Mouse (Mus musculus): Measurements from ENCODE around the gene Gosr1. TPM values are rescaled to one million over a fixed set of nuclear protein-coding genes. Genes with fewer than 3 reads are reported as not detected.

Gosr1 gene
- polyA plus RNA-seq, 1 experiment from 2014 or later: 26.4 TPM

- Histone ChIP-seq H3K27ac (ENCODE audit: low read length) (no peak overlapping the region), H3K27me3 (ENCODE audit: control insufficient read depth, insufficient read depth, low read depth, low read length) (no peaks in the 10 kb centered on the region), H3K9me3 (replicated peaks; ENCODE audit: control insufficient read depth, low read length, poor library complexity, severe bottlenecking) (no peaks in the 10 kb centered on the region), H3K36me3 (ENCODE audit: control insufficient read depth, insufficient read depth, low read length) (peaks cover 12% of the 10 kb centered on the region; the same call in 1 of the 2 replicates), H3K4me2 (ENCODE audit: low read length) (no peak overlapping the region), H3K4me3 (ENCODE audit: low read depth, low read length) (no peak overlapping the region), H3K4me1 (ENCODE audit: control insufficient read depth, insufficient read depth, low read length) (no peaks in the 10 kb centered on the region), H3K9ac (ENCODE audit: low read depth, low read length) (no peak overlapping the region)
- no peak for ATAC-seq
- WGBS: 93% methylated on average over 6 of the region's 6 CpGs
Observed at GRCm38 (mm10) chr11:76797236-76797635, 33.9 kb upstream of the Gosr1 start.

- Histone ChIP-seq H3K4me3 (ENCODE audit: low read depth, low read length) (no peak overlapping the region), H3K4me2 (ENCODE audit: low read length) (no peak overlapping the region), H3K36me3 (ENCODE audit: control insufficient read depth, insufficient read depth, low read length) (peaks cover 17% of the 10 kb centered on the region; the same call in 1 of the 2 replicates), H3K9me3 (replicated peaks; ENCODE audit: control insufficient read depth, low read length, poor library complexity, severe bottlenecking) (no peaks in the 10 kb centered on the region), H3K27ac (ENCODE audit: low read length) (no peak overlapping the region), H3K4me1 (ENCODE audit: control insufficient read depth, insufficient read depth, low read length) (no peaks in the 10 kb centered on the region), H3K9ac (ENCODE audit: low read depth, low read length) (no peak overlapping the region), H3K27me3 (ENCODE audit: control insufficient read depth, insufficient read depth, low read depth, low read length) (no peaks in the 10 kb centered on the region)
- 86% methylated on average over 5 of the region's 5 CpGs for WGBS
- no peak for ATAC-seq
Observed at GRCm38 (mm10) chr11:76795326-76795725, 31.9 kb upstream of the Gosr1 start.

GRCm38 (mm10) chr11:76791331-76791730, 28.0 kb upstream of the Gosr1 start:
- no peak overlapping the region for H3K4me2 ChIP-seq (ENCODE audit: low read length)
- peaks cover 14% of the 10 kb centered on the region for H3K36me3 ChIP-seq (ENCODE audit: control insufficient read depth, insufficient read depth, low read length)
- H3K9ac ChIP-seq (ENCODE audit: low read depth, low read length): no peak overlapping the region
- no peaks in the 10 kb centered on the region for H3K4me1 ChIP-seq (ENCODE audit: control insufficient read depth, insufficient read depth, low read length)
- H3K9me3 ChIP-seq (replicated peaks; ENCODE audit: control insufficient read depth, low read length, poor library complexity, severe bottlenecking): no peaks in the 10 kb centered on the region
- ATAC-seq: no peak
- no peak overlapping the region for H3K4me3 ChIP-seq (ENCODE audit: low read depth, low read length)
- no peak overlapping the region for H3K27ac ChIP-seq (ENCODE audit: low read length)
- whole genome bisulfite sequencing: 95% methylated on average over 7 of the region's 7 CpGs
- no peaks in the 10 kb centered on the region for H3K27me3 ChIP-seq (ENCODE audit: control insufficient read depth, insufficient read depth, low read depth, low read length)

GRCm38 (mm10) chr11:76789252-76789651, 25.9 kb upstream of the Gosr1 start:
- Histone ChIP-seq H3K4me2 (ENCODE audit: low read length) (no peak overlapping the region), H3K36me3 (ENCODE audit: control insufficient read depth, insufficient read depth, low read length) (peaks cover 14% of the 10 kb centered on the region), H3K9ac (ENCODE audit: low read depth, low read length) (no peak overlapping the region), H3K4me3 (ENCODE audit: low read depth, low read length) (no peak overlapping the region), H3K9me3 (replicated peaks; ENCODE audit: control insufficient read depth, low read length, poor library complexity, severe bottlenecking) (no peaks in the 10 kb centered on the region), H3K27me3 (ENCODE audit: control insufficient read depth, insufficient read depth, low read depth, low read length) (no peaks in the 10 kb centered on the region), H3K4me1 (ENCODE audit: control insufficient read depth, insufficient read depth, low read length) (no peaks in the 10 kb centered on the region), H3K27ac (ENCODE audit: low read length) (no peak overlapping the region)
- no peak for ATAC-seq
- 93% methylated on average over 1 of the region's 1 CpGs for whole genome bisulfite sequencing

DNA sequence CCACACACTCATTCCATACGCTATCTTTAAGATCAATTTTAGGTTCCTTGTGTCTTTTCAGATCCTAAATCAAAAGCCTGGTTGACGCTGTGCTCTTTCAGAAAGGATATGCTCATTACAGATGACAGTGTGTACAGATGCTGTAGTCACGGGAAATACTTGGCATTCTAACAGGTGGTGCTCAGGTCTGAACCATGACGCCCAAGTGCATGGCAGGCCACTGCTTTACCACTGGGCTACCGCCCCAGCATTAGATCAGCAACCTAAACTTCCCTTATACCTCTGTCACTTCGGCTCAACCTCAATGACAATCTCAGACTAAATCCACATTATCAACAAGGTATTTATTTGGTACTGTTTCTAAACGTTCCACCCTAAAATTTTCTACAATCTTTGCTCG, 12.2 kb upstream of the Gosr1 start:
- Histone ChIP-seq H3K27ac (ENCODE audit: low read length) (no peak overlapping the region), H3K4me1 (ENCODE audit: control insufficient read depth, insufficient read depth, low read length) (no peaks in the 10 kb centered on the region), H3K9me3 (replicated peaks; ENCODE audit: control insufficient read depth, low read length, poor library complexity, severe bottlenecking) (no peaks in the 10 kb centered on the region), H3K27me3 (ENCODE audit: control insufficient read depth, insufficient read depth, low read depth, low read length) (no peaks in the 10 kb centered on the region), H3K4me2 (ENCODE audit: low read length) (no peak overlapping the region), H3K9ac (ENCODE audit: low read depth, low read length) (no peak overlapping the region), H3K36me3 (ENCODE audit: control insufficient read depth, insufficient read depth, low read length) (peaks cover 9% of the 10 kb centered on the region; the same call in 1 of the 2 replicates), H3K4me3 (ENCODE audit: low read depth, low read length) (no peak overlapping the region)
- 81% methylated on average over 8 of the region's 8 CpGs for WGBS
- ATAC-seq: no peak

GRCm38 (mm10) chr11:76773811-76774210, 10.4 kb upstream of the Gosr1 start:
- Histone ChIP-seq H3K27ac (ENCODE audit: low read length) (no peak overlapping the region), H3K9me3 (replicated peaks; ENCODE audit: control insufficient read depth, low read length, poor library complexity, severe bottlenecking) (no peaks in the 10 kb centered on the region), H3K4me1 (ENCODE audit: control insufficient read depth, insufficient read depth, low read length) (no peaks in the 10 kb centered on the region), H3K27me3 (ENCODE audit: control insufficient read depth, insufficient read depth, low read depth, low read length) (no peaks in the 10 kb centered on the region), H3K4me2 (ENCODE audit: low read length) (no peak overlapping the region), H3K4me3 (ENCODE audit: low read depth, low read length) (no peak overlapping the region), H3K9ac (ENCODE audit: low read depth, low read length) (no peak overlapping the region), H3K36me3 (ENCODE audit: control insufficient read depth, insufficient read depth, low read length) (no peaks in the 10 kb centered on the region)
- no peak for ATAC-seq
- 82% methylated on average over 3 of the region's 3 CpGs for WGBS

GRCm38 (mm10) chr11:76770566-76770965, 7.2 kb upstream of the Gosr1 start:
- no peak for ATAC-seq
- whole genome bisulfite sequencing: 88% methylated on average over 5 of the region's 5 CpGs

DNA sequence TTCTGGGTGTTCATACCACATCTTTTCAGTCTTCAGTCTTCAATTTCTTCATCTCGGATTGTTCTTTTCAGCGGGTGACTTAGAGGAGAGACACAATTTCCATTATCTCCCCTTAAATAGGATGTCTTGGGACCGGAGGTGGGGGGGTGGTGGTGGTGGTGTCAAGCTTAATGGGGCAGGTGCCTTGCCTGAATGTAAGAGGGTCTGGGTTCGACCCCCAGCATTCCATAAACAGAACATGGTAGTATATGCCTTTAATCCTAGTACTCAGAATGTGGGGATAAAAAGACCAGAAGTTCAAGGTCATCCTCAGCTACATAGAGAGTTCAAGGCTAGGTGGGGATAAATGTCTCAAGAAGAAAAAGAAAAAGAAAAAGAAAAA, 353 bp upstream of the Gosr1 start:
- WGBS: 19% methylated on average over 4 of the region's 4 CpGs
- Histone ChIP-seq H3K4me1 (ENCODE audit: control insufficient read depth, insufficient read depth, low read length) (peaks cover 7% of the 10 kb centered on the region; the same call in 1 of the 2 replicates), H3K9me3 (replicated peaks; ENCODE audit: control insufficient read depth, low read length, poor library complexity, severe bottlenecking) (no peaks in the 10 kb centered on the region), H3K27me3 (ENCODE audit: control insufficient read depth, insufficient read depth, low read depth, low read length) (no peaks in the 10 kb centered on the region), H3K36me3 (ENCODE audit: control insufficient read depth, insufficient read depth, low read length) (peaks cover 8% of the 10 kb centered on the region), H3K9ac (ENCODE audit: low read depth, low read length) (peak overlapping the region; percentile 54), H3K4me2 (ENCODE audit: low read length) (peak overlapping the region; percentile 20; the same call in 1 of the 2 replicates), H3K4me3 (ENCODE audit: low read depth, low read length) (peak overlapping the region; percentile 67; the same call in 1 of the 2 replicates), H3K27ac (ENCODE audit: low read length) (no peak overlapping the region)
- peak; percentile 64 for ATAC-seq

More at GRCm38 (mm10) chr11:76770566-76770965, 7.2 kb upstream of the Gosr1 start:
- H3K9me3 ChIP-seq (replicated peaks; ENCODE audit: control insufficient read depth, low read length, poor library complexity, severe bottlenecking): no peaks in the 10 kb centered on the region
- H3K4me2 ChIP-seq (ENCODE audit: low read length): no peak overlapping the region
- no peaks in the 10 kb centered on the region for H3K4me1 ChIP-seq (ENCODE audit: control insufficient read depth, insufficient read depth, low read length)
- no peaks in the 10 kb centered on the region for H3K36me3 ChIP-seq (ENCODE audit: control insufficient read depth, insufficient read depth, low read length)
- no peaks in the 10 kb centered on the region for H3K27me3 ChIP-seq (ENCODE audit: control insufficient read depth, insufficient read depth, low read depth, low read length)
- no peak overlapping the region for H3K4me3 ChIP-seq (ENCODE audit: low read depth, low read length)
- no peak overlapping the region for H3K9ac ChIP-seq (ENCODE audit: low read depth, low read length)
- H3K27ac ChIP-seq (ENCODE audit: low read length): no peak overlapping the region

- Histone ChIP-seq H3K27ac (ENCODE audit: low read length) (no peak overlapping the region), H3K4me1 (ENCODE audit: control insufficient read depth, insufficient read depth, low read length) (no peaks in the 10 kb centered on the region), H3K4me2 (ENCODE audit: low read length) (no peak overlapping the region), H3K9me3 (replicated peaks; ENCODE audit: control insufficient read depth, low read length, poor library complexity, severe bottlenecking) (no peaks in the 10 kb centered on the region), H3K36me3 (ENCODE audit: control insufficient read depth, insufficient read depth, low read length) (peaks cover 21% of the 10 kb centered on the region; the same call in 1 of the 2 replicates), H3K4me3 (ENCODE audit: low read depth, low read length) (no peak overlapping the region), H3K9ac (ENCODE audit: low read depth, low read length) (no peak overlapping the region), H3K27me3 (ENCODE audit: control insufficient read depth, insufficient read depth, low read depth, low read length) (no peaks in the 10 kb centered on the region)
- ATAC-seq: no peak
- 91% methylated on average over 3 of the region's 3 CpGs for WGBS
Observed at GRCm38 (mm10) chr11:76752276-76752675, 11.1 kb downstream of the Gosr1 start.
